Mouse (Mus musculus): ENCODE data around the gene Ccrl2.

DNA sequence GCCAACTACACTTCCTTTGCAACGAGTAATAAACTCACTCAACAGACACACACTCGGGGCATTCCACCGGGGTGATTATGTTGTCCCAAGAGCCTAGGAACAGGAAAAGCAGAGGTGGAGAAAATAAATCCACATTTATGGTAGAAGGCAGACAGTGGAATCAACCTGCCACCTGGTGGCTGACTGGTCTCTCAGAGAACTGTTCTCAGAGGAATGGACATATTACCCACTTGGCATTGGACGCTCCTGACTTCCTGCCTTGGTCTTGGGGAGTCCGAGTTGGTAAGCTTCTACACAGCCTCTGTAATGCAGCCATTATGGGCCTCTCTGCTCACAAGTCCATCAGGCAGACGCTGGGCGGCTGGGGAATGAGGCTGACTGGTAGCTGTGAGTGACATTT is 14.9 kb upstream of the Ccrl2 start:
- TF ChIP-seq POLR2A (IDR thresholded peaks at IDR 0.05; ENCODE audit: control insufficient read depth in 1 of 2, insufficient read depth in 1 of 2, low read depth in 1 of 2, low read length in 2 of 2, poor library complexity in 1 of 2) (no peak), GATA1 (IDR thresholded peaks at IDR 0.05; ENCODE audit: low read depth, low read length) (no peak), CHD2 (IDR thresholded peaks at IDR 0.05; ENCODE audit: low read length) (no peak), EP300 (IDR thresholded peaks at IDR 0.05; ENCODE audit: low read depth in 1 of 2, low read length in 2 of 2) (no peak), CTCF (IDR thresholded peaks at IDR 0.05 in 2 of 3, conservative IDR thresholded peaks at IDR 0.05 in 1 of 3; ENCODE audit: control insufficient read depth in 1 of 3, insufficient read depth in 1 of 3, low read depth in 2 of 3, low read length in 3 of 3, poor library complexity in 1 of 3, severe bottlenecking in 1 of 3) (peak; percentile 8 to 42 (median 29); a peak in 3 of 6 replicates)

Measured in MEL (cell line).